Mouse (Mus musculus): Measurements from ENCODE around the gene Tmem156. TPM values are rescaled to one million over a fixed set of nuclear protein-coding genes. Genes with fewer than 3 reads are reported as not detected.

Tmem156 gene
- polyA plus RNA-seq, 1 experiment from 2014 or later: 0.16 TPM

- Histone ChIP-seq H3K27ac (replicated peaks) (no peak overlapping the region), H3K4me3 (no peak overlapping the region), H3K36me3 (replicated peaks) (no peaks in the 10 kb centered on the region), H3K4me1 (0 out of 2 replicates have a peak, but pooled peaks cover 3% of the 10 kb centered on the region), H3K9me3 (no peaks in the 10 kb centered on the region), H3K27me3 (replicated peaks; ENCODE audit: low read depth, poor library complexity, severe bottlenecking) (no peaks in the 10 kb centered on the region)
- no peak for DNase-seq (ENCODE audit: low spot score)
- WGBS: 88% methylated on average over 6 of the region's 6 CpGs
These were observed 23.8 kb downstream of the Tmem156 start for GRCm38 (mm10) chr5:65068166-65068565.

GRCm38 (mm10) chr5:65063266-65063665 is 28.7 kb downstream of the Tmem156 start:
- Histone ChIP-seq H3K4me3 (no peak overlapping the region), H3K4me1 (no peaks in the 10 kb centered on the region), H3K9me3 (no peaks in the 10 kb centered on the region), H3K36me3 (replicated peaks) (no peaks in the 10 kb centered on the region), H3K27ac (replicated peaks) (no peak overlapping the region), H3K27me3 (replicated peaks; ENCODE audit: low read depth, poor library complexity, severe bottlenecking) (no peaks in the 10 kb centered on the region)
- no peak for DNase-seq (ENCODE audit: low spot score)
- 78% methylated on average over 2 of the region's 2 CpGs for whole genome bisulfite sequencing

- no peaks in the 10 kb centered on the region for H3K36me3 ChIP-seq (replicated peaks)
- WGBS: 90% methylated on average over 4 of the region's 4 CpGs
- H3K27me3 ChIP-seq (replicated peaks; ENCODE audit: low read depth, poor library complexity, severe bottlenecking): no peaks in the 10 kb centered on the region
- H3K9me3 ChIP-seq: no peaks in the 10 kb centered on the region
- no peak overlapping the region for H3K27ac ChIP-seq (replicated peaks)
- DNase-seq (ENCODE audit: low spot score): no peak
- no peaks in the 10 kb centered on the region for H3K4me1 ChIP-seq
- no peak overlapping the region for H3K4me3 ChIP-seq
These were observed 29.7 kb downstream of the Tmem156 start for GRCm38 (mm10) chr5:65062236-65062635.

GRCm38 (mm10) chr5:65059806-65060205 is 32.1 kb downstream of the Tmem156 start:
- H3K4me1 ChIP-seq: no peaks in the 10 kb centered on the region
- no peaks in the 10 kb centered on the region for H3K27me3 ChIP-seq (replicated peaks; ENCODE audit: low read depth, poor library complexity, severe bottlenecking)
- H3K9me3 ChIP-seq: no peaks in the 10 kb centered on the region
- H3K4me3 ChIP-seq: no peak overlapping the region
- H3K27ac ChIP-seq (replicated peaks): no peak overlapping the region
- no peaks in the 10 kb centered on the region for H3K36me3 ChIP-seq (replicated peaks)
- 72% methylated on average over 2 of the region's 2 CpGs for WGBS
- DNase-seq (ENCODE audit: low spot score): no peak

- H3K27ac ChIP-seq (replicated peaks): no peak overlapping the region
- WGBS: 95% methylated on average over 6 of the region's 6 CpGs
- no peaks in the 10 kb centered on the region for H3K4me1 ChIP-seq
- DNase-seq (ENCODE audit: low spot score): no peak
- no peaks in the 10 kb centered on the region for H3K36me3 ChIP-seq (replicated peaks)
- no peaks in the 10 kb centered on the region for H3K9me3 ChIP-seq
- H3K4me3 ChIP-seq: no peak overlapping the region
- no peaks in the 10 kb centered on the region for H3K27me3 ChIP-seq (replicated peaks; ENCODE audit: low read depth, poor library complexity, severe bottlenecking)
These were observed 34.3 kb downstream of the Tmem156 start for GRCm38 (mm10) chr5:65057596-65057995.

- 91% methylated on average over 3 of the region's 3 CpGs for WGBS
- H3K27me3 ChIP-seq (replicated peaks; ENCODE audit: low read depth, poor library complexity, severe bottlenecking): no peaks in the 10 kb centered on the region
- H3K36me3 ChIP-seq (replicated peaks): no peaks in the 10 kb centered on the region
- DNase-seq (ENCODE audit: low spot score): no peak
- H3K4me3 ChIP-seq: no peak overlapping the region
- H3K27ac ChIP-seq (replicated peaks): no peak overlapping the region
- peaks cover 8% of the 10 kb centered on the region for H3K4me1 ChIP-seq
- no peaks in the 10 kb centered on the region for H3K9me3 ChIP-seq
These were observed 40.4 kb downstream of the Tmem156 start for GRCm38 (mm10) chr5:65051513-65051912.

GRCm38 (mm10) chr5:65049880-65050279 is 42.1 kb downstream of the Tmem156 start:
- Histone ChIP-seq H3K4me3 (no peak overlapping the region), H3K4me1 (peaks cover 9% of the 10 kb centered on the region)
- WGBS: 81% methylated on average over 5 of the region's 5 CpGs

GRCm38 (mm10) chr5:65047285-65047855 is 44.6 kb downstream of the Tmem156 start:
- no peak overlapping the region for H3K4me3 ChIP-seq
- peaks cover 9% of the 10 kb centered on the region for H3K4me1 ChIP-seq
- 0 out of 2 replicates have a peak overlapping the region, but pooled peaks have one; percentile 35 for H3K27ac ChIP-seq (replicated peaks)
- DNase-seq (ENCODE audit: low spot score): no peak
- no peaks in the 10 kb centered on the region for H3K36me3 ChIP-seq (replicated peaks)
- no peaks in the 10 kb centered on the region for H3K9me3 ChIP-seq
- 73% methylated on average over 12 of the region's 12 CpGs for WGBS
- no peaks in the 10 kb centered on the region for H3K27me3 ChIP-seq (replicated peaks; ENCODE audit: low read depth, poor library complexity, severe bottlenecking)

More at GRCm38 (mm10) chr5:65049880-65050279, 42.1 kb downstream of the Tmem156 start:
- DNase-seq (ENCODE audit: low spot score): no peak
- no peaks in the 10 kb centered on the region for H3K36me3 ChIP-seq (replicated peaks)
- no peak overlapping the region for H3K27ac ChIP-seq (replicated peaks)
- H3K9me3 ChIP-seq: no peaks in the 10 kb centered on the region
- no peaks in the 10 kb centered on the region for H3K27me3 ChIP-seq (replicated peaks; ENCODE audit: low read depth, poor library complexity, severe bottlenecking)

GRCm38 (mm10) chr5:65046442-65047284 is 45.3 kb downstream of the Tmem156 start:
- H3K4me3 ChIP-seq: no peak overlapping the region
- H3K27me3 ChIP-seq (replicated peaks; ENCODE audit: low read depth, poor library complexity, severe bottlenecking): no peaks in the 10 kb centered on the region
- H3K4me1 ChIP-seq: peaks cover 9% of the 10 kb centered on the region
- DNase-seq (ENCODE audit: low spot score): no peak
- no peaks in the 10 kb centered on the region for H3K36me3 ChIP-seq (replicated peaks)
- 58% methylated on average over 12 of the region's 12 CpGs for WGBS
- no peaks in the 10 kb centered on the region for H3K9me3 ChIP-seq
- H3K27ac ChIP-seq (replicated peaks): 0 out of 2 replicates have a peak overlapping the region, but pooled peaks have one; percentile 35

GRCm38 (mm10) chr5:65045642-65046370 is 46.1 kb downstream of the Tmem156 start:
- DNase-seq (ENCODE audit: low spot score): no peak
- Histone ChIP-seq H3K27ac (replicated peaks) (no peak overlapping the region), H3K4me3 (no peak overlapping the region), H3K4me1 (peaks cover 9% of the 10 kb centered on the region), H3K27me3 (replicated peaks; ENCODE audit: low read depth, poor library complexity, severe bottlenecking) (no peaks in the 10 kb centered on the region), H3K9me3 (no peaks in the 10 kb centered on the region), H3K36me3 (replicated peaks) (no peaks in the 10 kb centered on the region)
- 83% methylated on average over 6 of the region's 6 CpGs for WGBS

GRCm38 (mm10) chr5:65043407-65043895 is 48.5 kb downstream of the Tmem156 start:
- 77% methylated on average over 11 of the region's 11 CpGs for WGBS
- Histone ChIP-seq H3K27ac (replicated peaks) (no peak overlapping the region), H3K27me3 (replicated peaks; ENCODE audit: low read depth, poor library complexity, severe bottlenecking) (no peaks in the 10 kb centered on the region), H3K4me1 (peaks cover 19% of the 10 kb centered on the region), H3K36me3 (replicated peaks) (no peaks in the 10 kb centered on the region), H3K9me3 (no peaks in the 10 kb centered on the region), H3K4me3 (no peak overlapping the region)
- DNase-seq (ENCODE audit: low spot score): no peak

- WGBS: 70% methylated on average over 5 of the region's 5 CpGs
- Histone ChIP-seq H3K4me3 (no peak overlapping the region), H3K27ac (replicated peaks) (no peak overlapping the region), H3K9me3 (no peaks in the 10 kb centered on the region), H3K36me3 (replicated peaks) (no peaks in the 10 kb centered on the region), H3K27me3 (replicated peaks; ENCODE audit: low read depth, poor library complexity, severe bottlenecking) (no peaks in the 10 kb centered on the region), H3K4me1 (peaks cover 11% of the 10 kb centered on the region)
- DNase-seq (ENCODE audit: low spot score): no peak
These were observed 51.5 kb downstream of the Tmem156 start for GRCm38 (mm10) chr5:65040463-65040862.

Data from embryonic facial prominence, embryonic 10.5 days (tissue).